Mouse (Mus musculus): ENCODE data around the gene Taf9b. TPM values are rescaled to one million over a fixed set of nuclear protein-coding genes. Genes with fewer than 3 reads are reported as not detected.

Gene Taf9b
- total RNA-seq (2023): 10 to 100 TPM; 11.6 to 12.4 TPM

DNA sequence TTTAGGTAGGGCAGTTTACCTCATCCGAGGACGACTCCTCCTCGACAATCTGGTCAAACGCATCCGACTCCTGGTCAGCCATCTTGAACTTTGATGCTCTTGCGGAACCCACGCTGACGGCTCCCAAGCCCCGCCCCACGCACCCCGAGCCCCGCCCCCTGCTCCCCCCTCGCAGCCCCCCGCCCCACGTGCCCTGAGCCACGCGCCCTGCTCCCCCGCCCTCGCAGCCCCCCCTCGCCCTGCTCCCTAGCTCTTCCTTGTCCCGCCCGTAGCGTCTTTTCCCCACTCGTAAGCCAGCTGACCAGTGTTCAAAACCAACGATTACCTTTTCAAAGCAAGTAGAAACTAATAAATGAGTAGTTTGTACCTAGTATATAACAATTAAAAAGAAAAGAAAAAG lies at the start of gene Taf9b:
TSS of gene Taf9b (minus strand) at position 101 of the 400 bp plus-strand sequence.

DNA sequence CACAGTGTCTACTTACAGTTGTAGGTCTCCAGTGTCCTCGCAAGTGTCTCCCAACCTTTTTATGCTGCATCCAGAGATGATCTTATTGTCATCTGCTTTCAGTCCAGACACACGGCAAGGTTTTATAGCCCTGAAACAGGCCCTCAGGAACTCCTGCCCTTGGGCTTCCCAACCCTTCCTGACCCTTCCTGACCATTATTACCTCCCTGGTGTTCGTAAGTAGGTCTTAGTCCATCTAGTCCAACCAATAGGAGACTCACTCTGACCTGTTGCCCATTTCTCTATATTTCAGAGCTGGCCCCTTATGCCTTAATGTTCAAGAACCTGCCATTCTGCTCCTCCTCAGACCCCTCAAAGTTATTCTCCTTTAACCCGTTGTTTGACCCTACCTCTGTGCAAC lies 34.3 kb upstream of the Taf9b start, which contains the start of gene Fnd3c2:
TSS of gene Fnd3c2 (minus strand) at position 101 of the 400 bp plus-strand sequence.

GRCm38 (mm10) chrX:106186713-106187649 lies 34.0 kb downstream of the Taf9b start, which contains the start of gene Pgk1:
TSS of gene Pgk1 (plus strand) at chrX:106187100.

Other genes starting within 250 kb of the Taf9b start
- 10 to 100 TPM; 35.9 to 38.9 TPM for gene Magt1, start 209.3 kb downstream of the Taf9b start, total RNA-seq (2023)
- gene Cox7b, start 205.5 kb downstream of the Taf9b start, total RNA-seq (2023): 100 to 1,000 TPM; 125 to 130 TPM
- 10 to 100 TPM; 11.8 to 14.3 TPM for gene Atp7a, start 193.9 kb downstream of the Taf9b start, total RNA-seq (2023)
- under 1 TPM in 1 of 2 experiments, not detected in 1; 0.26 TPM for gene Tlr13, start 78.0 kb downstream of the Taf9b start, total RNA-seq (2023)
- gene Pgk1, start 34.1 kb downstream of the Taf9b start, total RNA-seq (2023): 100 to 1,000 TPM; 111 to 118 TPM
- not detected for gene Fnd3c2, start 34.2 kb upstream of the Taf9b start, total RNA-seq (2023)